Mouse (Mus musculus) forebrain, embryonic 14.5 days (tissue): ENCODE measurements around the gene Vtcn1. TPM values are rescaled to one million over a fixed set of nuclear protein-coding genes. Genes with fewer than 3 reads are reported as not detected.

Experiments used
- ATAC-seq: fragments of 200-750 bp; cut with Nextera tagmentation; 2 replicates; pipeline ENCODE4 v1.8.0; 2017; ENCODE audit warnings: mild to moderate bottlenecking, moderate library complexity
- DNase-seq: peaks from one replicate; pipeline ENCODE4 v3.0.0-alpha.2; 2015; ENCODE audit warnings: low spot score
- H3K27ac ChIP-seq: fragments of 300-500 bp; sonication (generic); 2 replicates; pipeline ENCODE4 v1.5.1; 2014; ENCODE audit warnings: low read depth, mild to moderate bottlenecking, control low read depth, low read length, moderate library complexity
- H3K27me3 ChIP-seq: fragments of 300-500 bp; sonication (generic); replicated peaks from 2 replicates; pipeline ENCODE4 v1.6.1; 2014; ENCODE audit warnings: low read length, control low read depth, mixed read lengths; ENCODE audit not compliant: control insufficient read depth, insufficient read depth
- H3K36me3 ChIP-seq: fragments of 300-500 bp; sonication (generic); 2 replicates; pipeline ENCODE4 v1.6.1; 2014; ENCODE audit warnings: low read length, control low read depth; ENCODE audit not compliant: control insufficient read depth, insufficient read depth
- H3K4me1 ChIP-seq: fragments of 300-500 bp; sonication (generic); 2 replicates; pipeline ENCODE4 v1.6.1; 2014; ENCODE audit warnings: antibody characterized with exemption, low read length, control low read depth; ENCODE audit not compliant: control insufficient read depth, insufficient read depth
- H3K4me2 ChIP-seq: fragments of 300-500 bp; sonication (generic); 2 replicates; pipeline ENCODE4 v1.6.1; 2014; ENCODE audit warnings: mild to moderate bottlenecking, control low read depth, low read length
- H3K4me3 ChIP-seq: fragments of 300-500 bp; sonication (generic); 2 replicates; pipeline ENCODE4 v1.5.1; 2014; ENCODE audit warnings: low read depth, low read length, control low read depth
- H3K9ac ChIP-seq: fragments of 300-500 bp; sonication (generic); 2 replicates; pipeline ENCODE4 v1.6.1; 2014; ENCODE audit warnings: mild to moderate bottlenecking, low read length, control low read depth, moderate library complexity
- H3K9me3 ChIP-seq: fragments of 300-500 bp; sonication (generic); replicated peaks from 2 replicates; pipeline ENCODE4 v1.6.1; 2016; ENCODE audit warnings: low read length, control low read depth, mixed read lengths; ENCODE audit not compliant: control insufficient read depth
- WGBS: fragments of 180-500 bp; shearing (Covaris S2); extraction: QIAGEN DNeasy Blood & Tissue Kit; methylation state at CpG from one replicate; pipeline ENCODE4 v1.1.7; 2014; 5-methylcytosine and 5-hydroxymethylcytosine counted together
- polyA plus RNA-seq: library from polyadenylated mRNA; unstranded; fragments of >200 nt; fragmentation: Nextera tagmentation; extraction: Ambion mirVana; gene quantifications from 2 replicates; pipeline ENCODE4 v1.2.1, GENCODE M21; 2014

The Vtcn1 gene
- polyA plus RNA-seq, 1 experiment from 2014 or later = not detected

GRCm38 (mm10) chr3:100821276-100821675, 4.0 kb upstream of the Vtcn1 start:
- no peak overlapping the region for H3K9ac ChIP-seq
- ATAC-seq = peak; percentile 48; the same call in 1 of the 2 replicates

GRCm38 (mm10) chr3:100843784-100844183, 18.5 kb downstream of the Vtcn1 start:
- H3K9me3 ChIP-seq = no peaks in the 10 kb centered on the region
- no peaks in the 10 kb centered on the region for H3K27me3 ChIP-seq
- 83% methylated on average over 3 of the region's 3 CpGs for WGBS
- no peak overlapping the region for H3K27ac ChIP-seq
- H3K36me3 ChIP-seq = no peaks in the 10 kb centered on the region
- ATAC-seq = no peak
- no peak overlapping the region for H3K4me2 ChIP-seq
- DNase-seq = no peak
- H3K4me3 ChIP-seq = no peak overlapping the region
- H3K9ac ChIP-seq = no peak overlapping the region
- no peaks in the 10 kb centered on the region for H3K4me1 ChIP-seq

More at GRCm38 (mm10) chr3:100821276-100821675, 4.0 kb upstream of the Vtcn1 start:
- Histone ChIP-seq H3K4me2 (no peak overlapping the region), H3K27me3 (no peaks in the 10 kb centered on the region), H3K4me1 (no peaks in the 10 kb centered on the region), H3K36me3 (no peaks in the 10 kb centered on the region), H3K27ac (no peak overlapping the region), H3K4me3 (no peak overlapping the region), H3K9me3 (no peaks in the 10 kb centered on the region)
- 63% methylated on average over 2 of the region's 2 CpGs for WGBS
- DNase-seq = peak; percentile 61

GRCm38 (mm10) chr3:100844366-100844765, 19.1 kb downstream of the Vtcn1 start:
- Histone ChIP-seq H3K27me3 (no peaks in the 10 kb centered on the region), H3K4me1 (no peaks in the 10 kb centered on the region), H3K9me3 (no peaks in the 10 kb centered on the region), H3K27ac (no peak overlapping the region), H3K4me2 (no peak overlapping the region), H3K36me3 (no peaks in the 10 kb centered on the region), H3K4me3 (no peak overlapping the region), H3K9ac (no peak overlapping the region)
- peak; percentile 4 for DNase-seq
- WGBS = 77% methylated on average over 5 of the region's 5 CpGs
- ATAC-seq = no peak

- Histone ChIP-seq H3K36me3 (no peaks in the 10 kb centered on the region), H3K4me3 (no peak overlapping the region), H3K9ac (no peak overlapping the region), H3K27me3 (no peaks in the 10 kb centered on the region), H3K9me3 (no peaks in the 10 kb centered on the region), H3K4me2 (no peak overlapping the region), H3K27ac (no peak overlapping the region), H3K4me1 (no peaks in the 10 kb centered on the region)
- WGBS = 91% methylated on average over 7 of the region's 7 CpGs
- DNase-seq (no peak), ATAC-seq (no peak)
These were observed 23.1 kb downstream of the Vtcn1 start for GRCm38 (mm10) chr3:100848348-100848747.

- DNase-seq (no peak), ATAC-seq (no peak)
- no peak overlapping the region for H3K4me2 ChIP-seq
- H3K36me3 ChIP-seq = no peaks in the 10 kb centered on the region
- no peak overlapping the region for H3K4me3 ChIP-seq
- no peaks in the 10 kb centered on the region for H3K4me1 ChIP-seq
- no peaks in the 10 kb centered on the region for H3K9me3 ChIP-seq
- H3K27me3 ChIP-seq = no peaks in the 10 kb centered on the region
- no peak overlapping the region for H3K9ac ChIP-seq
- 80% methylated on average over 6 of the region's 6 CpGs for WGBS
- H3K27ac ChIP-seq = no peak overlapping the region
These were observed 25.2 kb downstream of the Vtcn1 start for GRCm38 (mm10) chr3:100850468-100850867.

- Histone ChIP-seq H3K9ac (no peak overlapping the region), H3K4me2 (no peak overlapping the region), H3K4me1 (no peaks in the 10 kb centered on the region), H3K36me3 (no peaks in the 10 kb centered on the region), H3K9me3 (no peaks in the 10 kb centered on the region), H3K4me3 (no peak overlapping the region), H3K27me3 (no peaks in the 10 kb centered on the region), H3K27ac (no peak overlapping the region)
- ATAC-seq (no peak), DNase-seq (no peak)
- WGBS = 74% methylated on average over 9 of the region's 9 CpGs
These were observed 31.0 kb downstream of the Vtcn1 start for GRCm38 (mm10) chr3:100856050-100856815.

GRCm38 (mm10) chr3:100857139-100857538, 31.9 kb downstream of the Vtcn1 start:
- Histone ChIP-seq H3K4me1 (no peaks in the 10 kb centered on the region), H3K9me3 (no peaks in the 10 kb centered on the region), H3K27ac (no peak overlapping the region), H3K36me3 (no peaks in the 10 kb centered on the region), H3K9ac (no peak overlapping the region), H3K4me2 (no peak overlapping the region), H3K27me3 (no peaks in the 10 kb centered on the region), H3K4me3 (no peak overlapping the region)
- no peak for DNase-seq
- no peak for ATAC-seq
- 89% methylated on average over 5 of the region's 5 CpGs for WGBS

GRCm38 (mm10) chr3:100858334-100859002, 33.2 kb downstream of the Vtcn1 start:
- 79% methylated on average over 5 of the region's 5 CpGs for WGBS
- Histone ChIP-seq H3K36me3 (no peaks in the 10 kb centered on the region), H3K4me3 (no peak overlapping the region), H3K9me3 (no peaks in the 10 kb centered on the region), H3K27me3 (no peaks in the 10 kb centered on the region), H3K9ac (no peak overlapping the region), H3K27ac (no peak overlapping the region), H3K4me2 (no peak overlapping the region), H3K4me1 (no peaks in the 10 kb centered on the region)
- ATAC-seq = peak; percentile 54; the same call in 1 of the 2 replicates
- peak; percentile 59 for DNase-seq
